Mouse (Mus musculus): ENCODE results near the gene Olfr574. TPM values are rescaled to one million over a fixed set of nuclear protein-coding genes. Genes with fewer than 3 reads are reported as not detected.

Olfr574 gene
- not detected in 2 replicates for polyA plus RNA-seq (2012; rRNA removed; ENCODE audit: low replicate concordance)

DNA sequence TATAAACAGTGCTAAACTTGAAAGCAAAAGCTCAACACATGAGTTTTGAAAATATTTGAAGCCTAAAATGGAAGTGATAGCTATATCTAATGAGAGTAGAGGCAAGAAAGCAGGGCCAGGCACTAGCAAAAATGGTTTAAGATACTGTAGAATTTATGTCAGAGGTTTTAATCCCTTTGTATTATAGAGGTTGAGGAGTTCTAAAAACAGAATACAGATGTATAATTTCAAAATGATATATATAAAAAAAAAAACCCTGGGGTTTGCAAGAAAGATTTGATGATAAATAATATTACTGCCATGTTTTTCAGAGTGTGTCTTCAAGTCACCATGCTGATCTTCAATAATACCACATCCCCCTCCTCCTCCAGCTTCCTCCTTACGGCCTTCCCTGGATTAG, at the start of gene Olfr574:
Gene Olfr574, plus strand, starts transcription at position 301 of the 400 bp plus-strand sequence.

DNA sequence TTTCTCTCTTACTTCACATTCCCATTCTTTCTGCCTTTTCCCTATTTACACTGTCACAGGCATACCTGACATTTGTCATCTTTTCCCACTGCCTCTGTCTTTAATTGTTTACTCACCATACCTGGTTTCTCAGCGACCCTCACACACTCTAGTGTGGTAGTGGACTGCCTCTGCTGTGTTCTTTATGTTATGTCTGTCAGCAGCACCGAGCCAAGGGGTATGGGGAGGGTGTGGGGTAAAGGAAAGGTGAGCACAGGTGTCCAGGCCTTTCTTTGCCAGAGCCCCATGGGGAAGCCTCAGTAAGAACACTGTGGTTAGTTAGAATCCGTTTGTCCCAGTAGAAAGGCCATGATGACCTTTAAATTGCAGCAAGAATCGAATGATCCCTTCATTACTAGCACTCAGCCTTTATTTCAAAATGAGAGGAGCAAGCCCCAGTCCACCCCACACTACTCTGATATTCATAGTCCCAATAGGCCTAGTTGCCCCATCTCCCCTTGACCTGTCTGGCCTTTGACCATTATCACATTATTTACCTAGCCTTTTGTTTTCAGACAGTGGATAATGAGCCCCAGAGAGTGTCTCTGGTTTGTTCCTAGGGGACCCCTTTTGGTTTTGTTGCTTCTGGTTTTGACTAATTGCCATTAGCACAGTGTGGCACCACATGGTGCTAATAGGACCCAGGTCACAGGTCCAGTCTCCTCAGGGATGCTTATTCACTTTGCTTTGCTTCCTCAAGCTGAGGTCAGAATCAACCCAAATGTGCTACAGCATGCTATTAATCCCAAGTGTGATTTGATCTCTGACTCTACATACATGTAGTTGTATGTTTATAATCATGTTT, 31.0 kb upstream of the Olfr574 start, which contains the start of gene Olfr571:
Gene Olfr571, minus strand, starts transcription at position 505 of the 844 bp plus-strand sequence.

DNA sequence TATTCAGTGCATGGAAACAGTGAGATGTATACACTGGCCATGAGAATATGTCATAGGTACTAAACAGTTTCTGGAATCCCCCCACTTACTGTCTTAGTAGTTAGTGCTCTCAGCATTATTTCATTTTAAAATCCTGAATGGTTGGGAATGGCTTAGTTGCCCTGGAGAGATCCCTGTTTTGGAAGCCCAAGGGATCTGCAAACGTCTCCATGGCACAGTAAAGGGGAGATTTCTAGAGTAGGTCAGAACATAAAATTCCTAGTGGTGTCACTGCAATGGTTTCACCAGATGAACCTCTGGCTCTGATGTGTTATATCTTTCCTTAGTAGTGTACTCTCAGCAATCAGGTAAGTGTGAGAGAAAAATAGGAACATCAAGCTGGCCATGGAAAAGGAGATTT, 24.2 kb upstream of the Olfr574 start, which contains the start of gene Olfr572:
Gene Olfr572, plus strand, starts transcription at position 301 of the 400 bp plus-strand sequence.

DNA sequence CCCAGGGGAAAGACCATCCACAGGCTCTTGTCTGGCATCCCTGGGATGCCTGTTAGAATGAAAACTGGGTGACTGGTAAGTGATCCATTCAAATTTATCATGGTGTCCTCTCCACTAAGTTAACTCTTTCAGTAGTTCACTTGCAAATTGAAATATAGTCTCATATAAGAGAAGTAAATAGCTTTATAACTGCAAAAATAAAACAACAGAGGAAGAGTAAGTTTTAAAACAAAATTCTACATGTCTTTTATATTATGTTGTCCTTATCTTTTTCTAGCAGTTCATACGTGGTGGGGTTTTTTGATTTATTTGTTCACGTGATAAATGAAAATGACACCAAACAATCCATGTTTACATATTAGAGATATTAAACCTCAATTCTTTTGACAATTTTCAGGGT, 5.8 kb upstream of the Olfr574 start, which contains the start of gene Olfr573-ps1:
Gene Olfr573-ps1, minus strand, starts transcription at position 101 of the 400 bp plus-strand sequence.

DNA sequence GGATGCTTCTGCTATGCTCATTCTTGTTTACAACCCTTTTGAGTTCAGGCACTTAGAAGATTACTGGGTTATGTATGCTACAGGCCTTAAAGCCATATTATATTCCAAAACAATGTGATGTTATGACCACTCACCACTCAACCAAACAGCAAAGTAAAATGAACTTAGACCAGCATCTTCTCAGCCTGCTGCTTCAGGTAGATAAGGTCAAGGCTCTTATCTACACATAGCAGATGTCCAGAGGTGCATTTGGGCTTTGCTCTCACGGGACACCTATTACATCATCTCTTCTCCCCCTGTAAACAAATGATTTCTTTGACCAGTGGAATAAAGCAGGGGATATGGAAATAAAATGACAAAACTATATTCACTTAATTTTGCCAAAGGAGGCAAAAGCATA, 10.3 kb downstream of the Olfr574 start, which contains the start of gene Olfr575:
Gene Olfr575, minus strand, starts transcription at position 183 of the 400 bp plus-strand sequence.

DNA sequence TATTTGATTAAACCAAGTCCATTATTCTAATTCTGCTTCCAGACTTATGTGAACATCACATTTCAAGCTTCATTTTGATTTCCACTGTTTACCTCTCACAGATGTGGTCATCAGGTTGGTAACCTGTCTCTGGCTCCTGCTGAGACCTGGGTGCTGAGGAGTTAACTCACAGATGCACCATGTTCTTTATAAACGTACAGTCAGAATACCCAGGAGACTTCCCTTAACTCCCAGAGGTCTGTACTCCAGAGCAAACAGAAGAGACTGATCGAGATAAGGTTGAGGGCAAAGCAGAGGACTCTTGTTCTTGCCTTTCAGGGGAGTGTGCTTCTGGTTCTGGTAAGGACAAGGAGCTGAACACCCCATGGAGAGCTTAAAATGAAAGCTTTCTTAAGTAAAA, 14.1 kb downstream of the Olfr574 start, which contains the start of gene Olfr576:
Gene Olfr576, plus strand, starts transcription at position 301 of the 400 bp plus-strand sequence.

DNA sequence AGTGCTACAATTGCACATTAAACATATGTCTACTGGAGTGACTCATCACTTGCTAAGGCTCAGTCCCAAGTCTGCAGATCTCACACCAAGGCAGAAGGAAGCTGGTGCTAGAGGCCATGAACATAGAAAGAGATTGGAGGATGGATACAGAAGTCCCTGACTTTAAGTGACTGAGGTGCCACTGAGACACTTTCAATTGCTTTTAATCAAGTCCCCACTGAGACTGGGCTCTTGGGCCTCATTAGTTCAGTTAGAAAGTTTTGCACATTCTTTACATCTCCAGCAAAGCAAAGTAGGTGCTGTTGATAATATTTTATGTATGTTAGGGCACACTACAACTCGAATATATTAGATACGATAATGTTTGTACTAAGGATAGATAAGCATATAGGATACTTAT, 27.6 kb downstream of the Olfr574 start, which contains the start of gene Olfr577:
Gene Olfr577, minus strand, starts transcription at position 101 of the 400 bp plus-strand sequence.

DNA sequence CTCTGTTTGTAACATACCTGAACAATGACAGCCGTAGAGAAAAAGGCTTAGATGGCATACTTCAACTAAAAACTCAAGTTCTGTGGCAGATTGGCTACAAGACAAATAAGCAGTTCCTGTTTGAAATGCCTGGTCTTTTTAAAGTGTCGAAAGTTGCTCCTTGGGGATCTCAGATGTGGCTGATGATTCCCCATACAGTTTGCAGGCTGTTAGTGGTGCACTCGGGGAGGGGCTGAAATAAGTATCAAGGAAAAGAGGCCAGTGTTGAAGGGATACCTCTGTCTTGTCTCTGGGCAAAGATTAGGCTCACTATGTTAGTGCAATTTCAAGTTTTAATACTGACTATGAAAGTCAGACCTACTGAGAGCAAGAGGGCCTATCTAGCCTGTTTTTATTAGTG, 41.0 kb downstream of the Olfr574 start, which contains the start of gene Olfr578:
Gene Olfr578, minus strand, starts transcription at position 101 of the 400 bp plus-strand sequence.

Other genes with a start within 250 kb of the Olfr574 start
- 9.2 and 10.1 TPM in 2 replicates for gene Olfr558, start 246.3 kb upstream of the Olfr574 start, polyA plus RNA-seq (2012; rRNA removed; ENCODE audit: low replicate concordance)
- not detected in 2 replicates for gene Olfr33, start 229.4 kb upstream of the Olfr574 start, polyA plus RNA-seq (2012; rRNA removed; ENCODE audit: low replicate concordance)
- gene Olfr559, start 221.0 kb upstream of the Olfr574 start, polyA plus RNA-seq (2012; rRNA removed; ENCODE audit: low replicate concordance): not detected in 2 replicates
- 0.17 and 0.27 TPM in 2 replicates for gene Olfr560, start 189.1 kb upstream of the Olfr574 start, polyA plus RNA-seq (2012; rRNA removed; ENCODE audit: low replicate concordance)
- gene Olfr78, start 189.0 kb upstream of the Olfr574 start, polyA plus RNA-seq (2012; rRNA removed; ENCODE audit: low replicate concordance): 11.4 and 14.6 TPM in 2 replicates
- 0.12 TPM in 1 of 2 replicates, not detected in the other for gene Olfr561, start 177.2 kb upstream of the Olfr574 start, polyA plus RNA-seq (2012; rRNA removed; ENCODE audit: low replicate concordance)
- gene Olfr564, start 145.0 kb upstream of the Olfr574 start, polyA plus RNA-seq (2012; rRNA removed; ENCODE audit: low replicate concordance): not detected in 2 replicates
- gene Olfr566, start 89.7 kb upstream of the Olfr574 start, polyA plus RNA-seq (2012; rRNA removed; ENCODE audit: low replicate concordance): not detected in 2 replicates
- not detected in 2 replicates for gene Olfr568, start 71.3 kb upstream of the Olfr574 start, polyA plus RNA-seq (2012; rRNA removed; ENCODE audit: low replicate concordance)
- gene Olfr569, start 57.6 kb upstream of the Olfr574 start, polyA plus RNA-seq (2012; rRNA removed; ENCODE audit: low replicate concordance): not detected in 2 replicates
- gene Olfr570, start 53.9 kb upstream of the Olfr574 start, polyA plus RNA-seq (2012; rRNA removed; ENCODE audit: low replicate concordance): not detected in 2 replicates
- not detected in 2 replicates for gene Olfr571, start 30.9 kb upstream of the Olfr574 start, polyA plus RNA-seq (2012; rRNA removed; ENCODE audit: low replicate concordance)
- gene Olfr572, start 24.1 kb upstream of the Olfr574 start, polyA plus RNA-seq (2012; rRNA removed; ENCODE audit: low replicate concordance): not detected in 2 replicates
- gene Olfr573-ps1, start 5.9 kb upstream of the Olfr574 start, polyA plus RNA-seq (2012; rRNA removed; ENCODE audit: low replicate concordance): not detected in 2 replicates
- gene Olfr575, start 10.3 kb downstream of the Olfr574 start, polyA plus RNA-seq (2012; rRNA removed; ENCODE audit: low replicate concordance): not detected in 2 replicates
- not detected in 2 replicates for gene Olfr576, start 14.2 kb downstream of the Olfr574 start, polyA plus RNA-seq (2012; rRNA removed; ENCODE audit: low replicate concordance)
- gene Olfr577, start 27.5 kb downstream of the Olfr574 start, polyA plus RNA-seq (2012; rRNA removed; ENCODE audit: low replicate concordance): not detected in 2 replicates
- not detected in 2 replicates for gene Olfr578, start 40.9 kb downstream of the Olfr574 start, polyA plus RNA-seq (2012; rRNA removed; ENCODE audit: low replicate concordance)
- gene Olfr582, start 89.6 kb downstream of the Olfr574 start, polyA plus RNA-seq (2012; rRNA removed; ENCODE audit: low replicate concordance): not detected in 2 replicates
- gene Olfr583, start 102.8 kb downstream of the Olfr574 start, polyA plus RNA-seq (2012; rRNA removed; ENCODE audit: low replicate concordance): not detected in 2 replicates
- gene Olfr584, start 133.4 kb downstream of the Olfr574 start, polyA plus RNA-seq (2012; rRNA removed; ENCODE audit: low replicate concordance): not detected in 2 replicates
- not detected in 2 replicates for gene Olfr585, start 149.3 kb downstream of the Olfr574 start, polyA plus RNA-seq (2012; rRNA removed; ENCODE audit: low replicate concordance)
- not detected in 2 replicates for gene Olfr586, start 177.2 kb downstream of the Olfr574 start, polyA plus RNA-seq (2012; rRNA removed; ENCODE audit: low replicate concordance)
- not detected in 2 replicates for gene Olfr588-ps1, start 192.4 kb downstream of the Olfr574 start, polyA plus RNA-seq (2012; rRNA removed; ENCODE audit: low replicate concordance)
- not detected in 2 replicates for gene Olfr589, start 207.9 kb downstream of the Olfr574 start, polyA plus RNA-seq (2012; rRNA removed; ENCODE audit: low replicate concordance)
- gene Olfr591, start 229.9 kb downstream of the Olfr574 start, polyA plus RNA-seq (2012; rRNA removed; ENCODE audit: low replicate concordance): not detected in 2 replicates
- gene Olfr592, start 236.3 kb downstream of the Olfr574 start, polyA plus RNA-seq (2012; rRNA removed; ENCODE audit: low replicate concordance): not detected in 2 replicates